Mouse (Mus musculus): Measurements from ENCODE around the gene C1galt1c1. TPM values are rescaled to one million over a fixed set of nuclear protein-coding genes. Genes with fewer than 3 reads are reported as not detected.

C1galt1c1 gene
- polyA plus RNA-seq, 1 experiment, result 3.2 TPM

- Histone ChIP-seq H3K27ac (ENCODE audit: insufficient read depth, low read depth, low read length) (no peak overlapping the region), H3K4me3 (ENCODE audit: low read depth, low read length) (no peak overlapping the region), H3K27me3 (ENCODE audit: control insufficient read depth, insufficient read depth, low read length) (no peaks in the 10 kb centered on the region), H3K36me3 (ENCODE audit: control insufficient read depth, insufficient read depth, low read length) (no peaks in the 10 kb centered on the region), H3K4me1 (ENCODE audit: control insufficient read depth, insufficient read depth, insufficient read length, low read length) (peaks cover 4% of the 10 kb centered on the region; the same call in 1 of the 2 replicates)
- TF ChIP-seq CTCF (IDR thresholded peaks at IDR 0.05; ENCODE audit: extremely low read depth, insufficient read length, insufficient replicate concordance, low read depth, low read length) (no peak), POLR2A (IDR thresholded peaks at IDR 0.05; ENCODE audit: low read depth, low read length) (no peak)
- 54% methylated on average over 5 of the region's 5 CpGs for WGBS
Observed at GRCm38 (mm10) chrX:38593180-38593889, 41.6 kb downstream of the C1galt1c1 start.

DNA sequence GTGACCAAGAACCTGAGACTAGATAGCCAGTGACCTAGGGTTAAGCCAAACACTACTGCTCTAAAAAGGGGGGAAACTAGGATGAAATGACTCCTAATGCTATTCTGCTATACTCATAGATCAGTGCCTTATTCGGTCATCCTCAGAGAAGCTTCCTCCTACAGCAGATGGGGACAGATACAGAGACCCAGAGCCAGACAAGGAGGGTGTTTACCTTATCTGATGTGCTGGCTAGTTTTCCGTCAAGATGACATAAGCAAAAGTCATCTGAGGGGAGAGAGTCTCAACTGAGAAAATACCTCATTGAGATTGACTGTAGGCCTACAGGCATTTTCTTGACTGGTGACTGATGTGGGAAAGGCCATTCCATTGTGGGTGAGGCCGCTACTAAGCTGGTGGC lies 43.1 kb downstream of the C1galt1c1 start:
- WGBS, result 83% methylated on average over 3 of the region's 3 CpGs
- TF ChIP-seq POLR2A (IDR thresholded peaks at IDR 0.05; ENCODE audit: low read depth, low read length), result no peak
- TF ChIP-seq CTCF (IDR thresholded peaks at IDR 0.05; ENCODE audit: extremely low read depth, insufficient read length, insufficient replicate concordance, low read depth, low read length), result no peak
- Histone ChIP-seq H3K27ac (ENCODE audit: insufficient read depth, low read depth, low read length) (no peak overlapping the region), H3K4me3 (ENCODE audit: low read depth, low read length) (no peak overlapping the region), H3K27me3 (ENCODE audit: control insufficient read depth, insufficient read depth, low read length) (no peaks in the 10 kb centered on the region), H3K36me3 (ENCODE audit: control insufficient read depth, insufficient read depth, low read length) (no peaks in the 10 kb centered on the region), H3K4me1 (ENCODE audit: control insufficient read depth, insufficient read depth, insufficient read length, low read length) (peaks cover 4% of the 10 kb centered on the region; the same call in 1 of the 2 replicates)

DNA sequence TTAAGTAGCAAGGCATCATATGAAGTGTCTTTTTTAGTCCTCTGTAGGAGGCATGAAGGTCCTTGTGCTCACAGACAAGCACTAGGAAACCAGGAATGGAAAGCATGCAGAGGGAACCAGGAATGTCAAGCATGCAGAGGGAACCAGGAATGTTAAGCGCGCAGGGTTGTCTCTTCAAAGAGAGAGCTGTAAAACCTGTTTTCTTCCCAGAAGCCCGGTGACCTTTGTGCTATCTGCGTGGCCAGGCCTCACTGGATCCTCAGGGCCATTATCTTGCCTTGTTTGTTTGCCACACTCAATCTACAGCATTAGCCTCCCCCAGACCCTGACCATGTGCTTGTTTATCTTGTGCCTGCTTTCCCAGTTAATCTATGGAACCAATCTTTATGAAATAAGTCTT lies 45.1 kb downstream of the C1galt1c1 start:
- no peak overlapping the region for H3K4me3 ChIP-seq (ENCODE audit: low read depth, low read length)
- 20% methylated on average over 4 of the region's 4 CpGs for WGBS
- H3K27ac ChIP-seq (ENCODE audit: insufficient read depth, low read depth, low read length), result no peak overlapping the region

GRCm38 (mm10) chrX:38583261-38583660 lies 51.6 kb downstream of the C1galt1c1 start:
- no peaks in the 10 kb centered on the region for H3K27me3 ChIP-seq (ENCODE audit: control insufficient read depth, insufficient read depth, low read length)
- no peak for TF ChIP-seq CTCF (IDR thresholded peaks at IDR 0.05; ENCODE audit: extremely low read depth, insufficient read length, insufficient replicate concordance, low read depth, low read length)
- TF ChIP-seq POLR2A (IDR thresholded peaks at IDR 0.05; ENCODE audit: low read depth, low read length), result no peak

More for the DNA sequence above, 45.1 kb downstream of the C1galt1c1 start:
- Histone ChIP-seq H3K27me3 (ENCODE audit: control insufficient read depth, insufficient read depth, low read length) (no peaks in the 10 kb centered on the region), H3K36me3 (ENCODE audit: control insufficient read depth, insufficient read depth, low read length) (no peaks in the 10 kb centered on the region), H3K4me1 (ENCODE audit: control insufficient read depth, insufficient read depth, insufficient read length, low read length) (peaks cover 4% of the 10 kb centered on the region; the same call in 1 of the 2 replicates)
- no peak for TF ChIP-seq CTCF (IDR thresholded peaks at IDR 0.05; ENCODE audit: extremely low read depth, insufficient read length, insufficient replicate concordance, low read depth, low read length)
- no peak for TF ChIP-seq POLR2A (IDR thresholded peaks at IDR 0.05; ENCODE audit: low read depth, low read length)

DNA sequence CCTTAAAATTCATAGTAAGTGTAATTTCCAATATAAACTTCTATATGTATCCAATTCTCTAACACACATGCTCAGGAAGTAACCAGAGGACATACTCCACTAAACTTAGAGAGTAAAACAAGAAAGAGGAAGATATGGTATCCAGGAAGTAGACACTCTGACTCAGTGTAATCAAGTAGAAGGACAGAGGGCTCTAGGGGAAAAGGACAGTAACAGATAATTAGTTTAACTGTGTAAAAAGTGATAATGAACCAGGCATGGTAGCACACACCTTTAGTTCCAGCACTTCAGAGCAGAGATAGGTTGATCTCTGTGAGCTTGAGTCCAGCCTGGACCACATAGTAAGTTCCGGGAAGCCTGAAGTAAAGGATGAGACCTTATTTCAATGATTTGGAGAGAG lies 53.7 kb downstream of the C1galt1c1 start:
- Histone ChIP-seq H3K27ac (ENCODE audit: insufficient read depth, low read depth, low read length) (no peak overlapping the region), H3K4me1 (ENCODE audit: control insufficient read depth, insufficient read depth, insufficient read length, low read length) (no peaks in the 10 kb centered on the region), H3K4me3 (ENCODE audit: low read depth, low read length) (no peak overlapping the region), H3K27me3 (ENCODE audit: control insufficient read depth, insufficient read depth, low read length) (no peaks in the 10 kb centered on the region), H3K36me3 (ENCODE audit: control insufficient read depth, insufficient read depth, low read length) (no peaks in the 10 kb centered on the region)
- 90% methylated on average over 1 of the region's 1 CpGs for WGBS
- TF ChIP-seq CTCF (IDR thresholded peaks at IDR 0.05; ENCODE audit: extremely low read depth, insufficient read length, insufficient replicate concordance, low read depth, low read length) (no peak), POLR2A (IDR thresholded peaks at IDR 0.05; ENCODE audit: low read depth, low read length) (no peak)

More at GRCm38 (mm10) chrX:38583261-38583660, 51.6 kb downstream of the C1galt1c1 start:
- no peaks in the 10 kb centered on the region for H3K36me3 ChIP-seq (ENCODE audit: control insufficient read depth, insufficient read depth, low read length)
- no peak overlapping the region for H3K27ac ChIP-seq (ENCODE audit: insufficient read depth, low read depth, low read length)
- no peak overlapping the region for H3K4me3 ChIP-seq (ENCODE audit: low read depth, low read length)
- no peaks in the 10 kb centered on the region for H3K4me1 ChIP-seq (ENCODE audit: control insufficient read depth, insufficient read depth, insufficient read length, low read length)

Other genes starting within 250 kb of the C1galt1c1 start
- 10.9 and 16.8 TPM in 2 replicates for gene Lamp2, start 178.6 kb downstream of the C1galt1c1 start, polyA plus RNA-seq (2012; rRNA removed)
- gene Cul4b, start 58.9 kb downstream of the C1galt1c1 start, polyA plus RNA-seq (2012; rRNA removed), result 0.52 and 0.75 TPM in 2 replicates
- gene Mcts1, start 34.5 kb downstream of the C1galt1c1 start, polyA plus RNA-seq (2012; rRNA removed), result 1.1 and 2.0 TPM in 2 replicates
- not detected in 2 replicates for gene 6030498E09Rik, start 137.6 kb upstream of the C1galt1c1 start, polyA plus RNA-seq (2012; rRNA removed)